Mouse (Mus musculus) frontal cortex, postnatal 14 days (tissue): ENCODE data around the gene Mgl2.
"Not testable (repeated sequence)": the region's sequence is repeated elsewhere in the genome, so short reads cannot be mapped to it uniquely, and the experiment has no call there.

ENCODE experiments used
- DNase-seq, 2 experiments: peaks; one replicate each; pipeline ENCODE4 v3.0.0; 2022; ENCODE audit warnings: low spot score in 2 of 2

The Mgl2 gene

DNA sequence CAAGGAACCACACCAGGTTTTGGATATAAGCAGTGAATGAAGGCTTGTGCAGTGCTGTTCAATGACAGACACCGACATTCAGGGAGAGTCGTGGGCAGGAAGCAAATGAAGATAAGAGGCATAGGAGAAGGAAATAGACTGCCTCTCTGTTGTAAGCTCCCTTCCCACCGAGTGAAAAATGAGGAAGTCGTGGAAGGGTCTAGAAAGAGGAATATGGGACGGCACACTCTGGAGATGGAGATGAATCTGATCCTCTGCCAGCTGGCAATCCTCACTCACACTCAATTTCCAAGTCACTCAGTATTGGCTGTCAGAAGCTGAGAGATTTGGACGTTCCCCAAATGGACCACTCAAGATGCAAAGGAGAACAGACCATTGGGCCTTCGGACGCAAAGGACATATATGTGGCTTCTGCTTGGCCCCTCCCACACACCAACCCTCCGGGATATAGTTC, at the start of gene Mgl2:
Mgl2 (plus strand) TSS at position 404 of the 454 bp plus-strand sequence.
- no peak for DNase-seq

DNA sequence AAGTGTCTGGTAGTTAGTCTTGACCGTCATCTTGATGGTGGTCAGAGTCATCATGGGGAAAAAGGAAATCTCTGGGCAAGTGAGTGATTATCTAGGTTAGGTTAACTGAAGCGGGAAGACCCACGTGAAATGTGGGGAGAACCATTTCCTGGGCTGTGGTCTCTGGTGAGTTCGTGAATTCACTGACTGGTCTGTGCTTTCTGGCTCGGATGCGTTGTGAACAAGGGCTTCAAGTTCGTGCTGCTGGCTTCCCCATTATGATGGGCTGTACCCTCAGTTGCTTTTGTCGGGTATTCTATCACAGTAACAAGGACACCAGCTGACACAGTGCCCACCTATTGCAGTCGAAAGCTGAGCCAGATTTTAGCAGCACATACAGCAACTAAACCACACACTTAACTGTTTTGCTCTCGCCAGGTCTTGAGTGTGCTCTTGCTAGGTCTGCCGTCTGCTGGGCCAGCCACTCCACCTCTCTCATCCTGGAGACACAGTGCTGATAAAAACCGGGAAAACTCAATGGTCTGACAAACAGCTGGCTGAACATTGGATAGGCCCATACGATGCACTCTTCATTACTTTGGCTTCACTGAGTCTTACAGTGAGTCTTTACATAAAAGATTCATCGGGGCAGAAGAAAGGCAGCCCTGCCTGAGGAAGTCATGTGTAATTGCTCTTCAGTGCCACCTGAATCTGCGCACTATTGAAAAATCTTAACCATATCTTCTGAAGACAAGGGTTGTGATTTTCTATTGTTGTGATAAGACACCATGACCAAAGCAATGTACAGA, 49.1 kb upstream of the Mgl2 start:
- DNase-seq: no peak

DNA sequence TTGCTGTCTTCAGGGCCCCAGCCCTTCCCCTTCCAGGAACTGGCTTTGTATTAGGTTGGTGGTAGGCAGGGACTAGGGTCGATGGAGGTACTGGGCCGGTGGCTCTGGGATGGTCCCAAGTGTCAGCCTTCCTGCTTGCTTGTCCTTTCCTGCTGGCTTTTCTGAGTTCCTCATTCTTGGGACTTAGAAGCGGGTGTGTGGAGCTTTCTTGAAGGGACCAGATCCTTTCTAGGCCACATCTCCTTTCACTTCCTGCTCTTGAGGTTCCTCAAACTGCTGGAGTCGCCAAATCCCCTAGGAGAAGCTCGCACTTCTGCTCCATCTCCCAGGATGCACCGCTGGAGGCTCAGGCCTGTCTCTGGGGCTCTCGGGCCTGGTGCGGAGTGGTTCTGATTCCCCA, 45.6 kb upstream of the Mgl2 start:
- no peak for DNase-seq

DNA sequence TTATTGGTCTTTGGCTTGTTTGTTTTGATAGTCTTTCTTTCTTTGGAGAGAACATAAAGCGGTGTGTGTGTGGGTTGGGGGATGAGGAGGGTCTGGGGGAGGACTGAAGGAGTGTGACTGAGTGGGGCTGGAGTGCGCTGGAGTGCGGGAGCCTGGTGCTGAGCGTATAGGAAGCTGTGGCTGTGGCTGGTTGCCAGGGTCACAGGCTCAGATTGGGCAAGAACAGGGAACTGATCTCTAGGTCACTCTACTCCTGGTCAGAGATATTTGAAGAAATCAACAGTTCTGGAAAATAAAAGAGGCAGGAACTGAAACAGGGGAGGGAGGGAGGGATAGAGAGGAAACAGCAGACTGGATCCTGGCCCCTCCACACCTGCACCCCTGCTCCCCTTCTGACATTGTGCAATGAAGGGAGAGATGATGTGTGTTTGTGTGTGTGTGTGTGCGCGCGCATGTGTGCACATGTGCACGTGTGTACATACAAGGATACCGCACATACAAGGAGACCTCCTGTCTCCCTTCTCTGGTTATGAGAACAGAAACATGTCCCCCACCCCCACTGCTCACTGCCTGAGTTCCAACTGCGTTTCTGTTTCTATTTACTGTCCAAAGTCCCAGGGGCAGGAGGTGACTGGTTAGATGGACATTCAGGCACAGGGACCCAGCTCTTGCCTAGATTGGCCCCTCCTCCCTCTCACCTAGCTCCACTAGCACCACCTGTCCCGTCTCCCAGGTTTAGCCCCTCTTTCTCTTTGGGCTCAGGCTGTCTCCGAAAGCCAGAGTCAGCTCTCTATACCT, 37.9 kb upstream of the Mgl2 start, which contains the start of gene Asgr2:
Asgr2 (plus strand) TSS at position 659 of the 798 bp plus-strand sequence.
- no peak for DNase-seq

DNA sequence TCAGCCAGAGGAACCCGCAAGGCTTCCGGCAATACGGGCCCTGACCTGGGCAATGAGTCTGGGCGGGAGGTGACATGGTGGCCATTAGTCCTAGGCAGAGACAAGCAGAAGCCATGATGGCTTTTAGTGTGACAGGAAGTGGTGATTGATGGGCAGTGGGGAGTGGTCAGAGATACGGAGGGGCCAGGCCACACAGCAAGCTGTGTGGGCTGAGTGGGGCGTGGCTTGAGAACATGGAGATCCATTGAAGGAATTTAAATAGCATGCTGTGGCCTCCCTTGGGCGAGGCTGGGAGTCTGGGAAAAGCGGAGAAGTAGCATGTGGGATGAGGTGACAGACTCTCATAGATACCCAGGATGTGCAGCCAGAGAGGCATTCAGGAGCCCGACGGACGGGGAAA, 32.7 kb upstream of the Mgl2 start:
- no peak for DNase-seq

DNA sequence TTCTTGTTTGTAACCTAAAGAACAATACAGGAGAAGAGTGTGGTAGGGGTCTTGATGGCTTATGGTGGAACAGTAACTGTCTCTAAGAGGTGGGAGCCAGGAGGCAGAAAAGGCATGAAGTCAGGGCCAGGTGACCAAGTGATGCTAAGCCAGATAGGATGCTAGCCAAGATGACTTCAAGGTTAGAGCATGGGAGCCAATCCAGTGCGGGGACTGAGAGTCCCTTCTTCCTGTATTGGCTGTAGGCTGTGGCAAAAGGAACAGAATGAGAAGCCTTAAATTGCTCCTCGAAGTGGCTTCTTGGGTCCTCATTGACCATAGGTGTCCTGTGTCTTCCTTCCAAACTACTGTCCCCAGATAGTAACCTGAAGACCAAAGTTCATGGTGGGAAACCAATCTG, 31.0 kb upstream of the Mgl2 start:
- no peak for DNase-seq

DNA sequence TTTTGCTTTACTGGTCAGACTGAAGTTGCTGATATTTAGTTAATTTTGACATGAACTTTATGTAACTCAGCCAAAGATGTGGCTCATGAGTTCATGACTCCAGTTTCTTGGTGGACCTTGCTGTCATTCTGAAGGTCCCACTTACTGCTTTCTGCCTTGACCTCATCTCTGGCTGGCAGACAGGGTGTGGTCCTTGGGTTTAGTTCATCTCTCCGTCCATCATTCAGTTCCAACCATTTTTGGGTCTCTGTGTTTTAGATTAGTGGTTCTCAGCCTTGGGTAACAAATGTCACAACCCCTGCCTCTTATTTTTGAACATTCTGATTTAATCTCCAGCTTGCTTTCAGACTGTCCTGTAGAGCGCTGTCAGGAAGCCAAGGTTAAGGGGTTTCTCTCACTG, 30.3 kb upstream of the Mgl2 start:
- no peak for DNase-seq

DNA sequence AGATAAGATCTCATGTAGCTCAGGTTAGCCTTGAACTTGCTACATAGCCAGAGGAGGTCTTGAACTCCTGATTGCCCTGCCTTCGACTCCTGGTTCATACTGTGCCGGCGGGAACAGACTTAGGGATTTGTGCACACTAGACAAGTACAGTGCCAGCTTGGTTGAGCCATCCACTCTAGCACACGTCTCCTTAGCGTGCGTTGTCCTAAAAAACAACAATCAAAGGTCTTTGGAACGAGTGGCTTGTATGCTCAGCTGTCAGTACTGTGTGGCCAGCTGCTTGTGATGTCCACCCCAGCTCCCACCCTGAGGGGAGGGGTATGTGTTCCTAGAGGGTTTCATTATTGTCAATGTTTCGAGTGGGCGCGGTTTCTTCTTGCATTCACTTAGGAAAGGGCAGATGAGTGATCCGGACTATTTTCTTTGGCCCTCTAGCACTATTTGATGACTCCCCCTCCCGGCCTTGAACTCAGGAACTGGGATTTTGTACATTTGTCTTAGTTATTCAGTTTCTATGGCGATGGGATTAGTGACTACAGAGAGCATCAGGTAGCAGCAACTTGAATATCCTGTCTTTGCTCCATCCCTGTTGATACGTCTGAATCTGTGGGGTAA, 26.3 kb upstream of the Mgl2 start:
- no peak for DNase-seq

DNA sequence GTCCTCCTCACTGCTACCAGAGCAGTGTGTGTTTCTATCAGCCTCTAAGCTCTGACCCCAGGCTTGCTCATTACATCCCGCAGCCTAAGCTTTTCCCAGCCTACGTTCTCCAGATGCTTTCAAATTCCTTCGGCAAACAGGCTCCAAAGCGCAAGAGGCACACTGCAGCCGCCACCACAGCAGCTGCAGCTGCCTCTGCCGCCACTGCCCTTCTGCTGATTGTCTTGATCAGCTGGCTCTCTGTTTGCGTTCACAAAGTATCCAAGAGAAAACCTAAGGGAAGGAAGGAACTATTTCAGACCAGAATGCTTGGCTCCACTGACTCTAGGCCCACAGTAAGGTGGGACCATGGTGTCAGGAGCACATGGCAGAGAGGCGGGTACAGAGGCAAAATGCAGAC, 23.0 kb upstream of the Mgl2 start:
- DNase-seq: no peak

DNA sequence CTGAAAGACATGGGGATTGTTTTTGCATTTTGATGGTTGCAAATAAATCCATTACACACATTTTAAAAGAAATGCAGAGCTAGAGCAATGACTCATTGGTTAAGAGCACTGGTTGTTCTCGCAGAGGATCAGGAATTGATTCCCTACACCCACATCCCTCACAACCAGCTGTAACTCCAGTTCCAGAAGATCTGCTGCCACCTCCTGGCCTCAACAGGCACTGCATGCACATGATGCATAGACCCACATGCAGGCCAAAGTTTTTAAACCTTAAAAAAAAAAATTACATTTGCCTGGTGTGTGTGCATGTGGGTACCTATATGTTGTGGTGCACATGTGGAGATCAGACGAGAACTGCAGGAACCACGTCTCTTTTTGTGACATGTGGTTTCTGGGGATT, 20.0 kb upstream of the Mgl2 start:
- DNase-seq: no peak

DNA sequence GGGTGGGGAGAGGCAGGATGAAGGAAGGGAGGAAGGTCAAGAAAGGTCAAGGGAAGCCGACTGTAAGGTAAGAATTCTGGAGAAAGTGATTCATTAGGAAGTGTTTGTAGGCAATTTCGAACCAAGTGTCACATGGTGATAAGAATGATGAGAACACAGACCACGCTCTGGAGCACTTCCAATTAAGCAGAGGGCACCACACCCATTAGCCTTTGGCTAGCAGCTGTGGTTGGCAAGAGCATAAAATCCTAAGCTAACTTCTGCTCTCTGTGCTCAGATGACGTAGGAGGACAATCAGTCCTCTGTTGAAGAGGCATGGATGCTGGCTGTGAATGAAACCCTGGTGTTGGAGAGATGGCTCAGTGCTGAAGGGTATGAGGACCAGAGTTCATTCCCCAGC, 15.6 kb upstream of the Mgl2 start:
- DNase-seq: no peak

DNA sequence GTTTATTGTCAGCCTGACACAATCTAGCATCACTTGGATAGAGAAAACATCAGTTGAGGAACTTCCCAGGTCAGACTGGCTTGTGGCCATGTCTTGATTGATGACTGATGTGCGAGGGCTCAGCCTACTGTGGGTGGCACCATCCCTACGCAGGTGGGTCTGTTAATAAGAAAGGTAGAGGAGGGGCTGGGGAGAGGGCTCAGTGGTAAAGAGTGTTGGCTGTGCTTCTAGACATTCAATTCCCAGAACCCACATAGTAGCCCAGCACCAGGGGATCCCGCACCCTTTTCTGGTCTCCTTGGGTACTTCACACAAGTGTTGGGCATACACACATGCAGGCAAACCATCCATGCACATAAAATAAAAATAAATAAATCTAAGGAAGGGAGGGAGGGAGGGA, 14.2 kb upstream of the Mgl2 start:
- no peak for DNase-seq

DNA sequence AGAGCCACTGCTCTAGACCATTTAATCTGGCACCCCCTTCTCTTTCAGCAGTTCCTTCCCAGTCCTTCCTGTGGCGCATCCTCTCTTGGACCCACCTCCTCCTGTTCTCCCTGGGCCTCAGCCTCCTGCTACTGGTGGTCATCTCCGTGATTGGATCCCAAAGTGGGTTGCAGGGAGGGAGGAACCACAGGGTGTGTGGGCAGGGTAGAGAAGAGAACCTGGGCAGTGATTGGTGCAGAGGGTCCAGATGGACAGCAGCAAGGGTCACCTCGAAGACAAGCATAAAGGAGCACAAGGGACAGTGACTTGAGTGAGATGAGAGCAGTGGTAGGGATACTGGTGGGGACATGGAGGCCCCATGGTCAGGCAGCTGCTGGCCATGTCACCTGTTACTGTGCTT, 4.9 kb downstream of the Mgl2 start:
- DNase-seq: not testable (repeated sequence)

DNA sequence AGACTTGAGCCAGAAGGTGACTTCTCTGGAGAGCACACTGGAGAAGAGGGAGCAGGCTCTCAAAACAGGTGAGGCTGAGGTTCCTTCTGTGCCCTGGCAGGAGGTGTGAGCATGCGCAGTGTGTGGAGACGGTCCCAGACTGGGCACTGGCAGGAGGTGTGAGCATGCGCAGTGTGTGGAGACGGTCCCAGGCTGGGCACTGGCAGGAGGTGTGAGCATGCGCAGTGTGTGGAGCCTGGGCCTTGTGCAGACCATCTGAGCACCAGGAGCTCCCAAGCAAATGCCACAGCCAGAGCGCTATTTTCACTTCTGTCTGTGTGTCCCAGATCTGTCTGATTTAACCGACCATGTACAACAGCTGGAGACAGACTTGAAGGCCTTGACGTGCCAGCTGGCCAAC, 5.8 kb downstream of the Mgl2 start:
- DNase-seq: not testable (repeated sequence)

DNA sequence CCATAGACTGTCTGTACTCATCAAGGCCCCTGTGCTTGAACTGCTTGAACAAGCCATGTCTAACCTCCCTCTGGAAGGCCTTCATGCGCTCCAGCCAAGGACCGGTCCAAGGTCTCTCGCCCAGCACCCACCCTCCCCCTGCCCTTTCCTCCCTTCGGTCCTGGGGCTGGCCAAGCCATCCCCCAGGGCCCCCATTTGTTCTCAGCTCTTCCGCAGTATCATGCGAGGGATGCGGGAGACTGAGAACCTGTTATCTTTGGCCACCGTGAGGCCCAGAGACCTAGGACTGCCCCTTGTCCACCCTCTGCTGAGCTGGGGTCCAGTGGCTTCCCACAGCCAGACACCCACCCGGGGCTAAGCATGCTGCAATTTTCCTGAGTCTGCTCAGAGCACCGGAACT, 9.0 kb downstream of the Mgl2 start:
- no peak for DNase-seq

DNA sequence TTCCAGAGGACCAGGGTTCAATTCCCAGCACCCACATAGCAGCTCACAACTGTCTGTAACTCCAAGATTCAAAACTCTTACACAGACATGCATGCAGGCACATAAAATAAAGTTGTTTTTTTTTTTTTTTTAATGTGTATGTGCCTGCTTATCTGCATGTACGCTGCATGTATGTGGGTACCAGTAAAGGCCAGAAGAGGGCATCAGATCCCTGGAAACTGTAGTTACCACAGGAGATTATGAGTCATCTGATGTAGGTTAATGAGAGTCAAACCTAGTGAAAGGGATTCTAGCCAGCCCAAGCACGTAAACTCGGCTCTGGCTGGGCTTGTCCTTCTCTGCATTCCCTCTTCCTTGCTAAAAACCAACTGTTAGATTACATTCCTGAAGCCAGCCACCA, 20.9 kb downstream of the Mgl2 start:
- no peak for DNase-seq

DNA sequence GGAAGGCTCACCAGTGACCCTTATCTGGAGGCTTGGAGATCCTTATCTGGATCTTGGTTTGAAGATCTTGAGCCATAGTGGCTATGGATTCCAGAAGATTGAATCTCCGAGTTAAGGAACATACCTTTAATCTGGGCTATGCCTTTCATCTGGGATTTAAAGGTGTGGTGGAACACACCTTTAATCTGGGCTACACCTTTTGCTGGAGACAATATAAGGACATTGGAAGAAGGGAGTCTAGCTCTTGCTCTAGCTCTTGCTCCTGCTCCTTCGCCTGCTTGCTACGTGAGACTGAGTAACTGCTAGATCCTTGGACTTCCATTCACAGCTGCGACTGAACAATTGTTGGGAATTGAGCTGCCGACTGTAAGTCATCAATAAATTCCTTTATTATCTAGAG, 25.8 kb downstream of the Mgl2 start, which contains the start of gene Clec10a:
Clec10a (plus strand) TSS at position 301 of the 400 bp plus-strand sequence.
- DNase-seq: not testable (repeated sequence)

DNA sequence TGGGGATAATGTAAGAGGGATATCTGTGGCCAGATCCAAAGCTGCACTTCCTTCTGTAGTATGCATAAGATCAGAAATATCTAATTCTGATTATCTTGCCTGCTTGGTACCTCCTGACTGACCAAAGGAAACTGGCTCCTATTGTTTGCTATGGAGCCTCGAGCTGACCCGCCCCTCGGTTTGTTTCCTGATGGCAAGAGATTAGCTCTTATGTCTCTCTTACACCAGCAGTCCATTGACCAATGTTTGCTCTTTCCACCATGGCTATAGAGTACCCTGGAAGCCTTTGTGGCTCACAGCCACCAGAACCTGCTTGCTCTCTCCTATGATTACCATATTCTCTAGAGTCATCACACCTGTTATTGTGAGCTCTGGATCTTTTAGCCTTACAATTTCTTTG, 32.2 kb downstream of the Mgl2 start:
- no peak for DNase-seq

DNA sequence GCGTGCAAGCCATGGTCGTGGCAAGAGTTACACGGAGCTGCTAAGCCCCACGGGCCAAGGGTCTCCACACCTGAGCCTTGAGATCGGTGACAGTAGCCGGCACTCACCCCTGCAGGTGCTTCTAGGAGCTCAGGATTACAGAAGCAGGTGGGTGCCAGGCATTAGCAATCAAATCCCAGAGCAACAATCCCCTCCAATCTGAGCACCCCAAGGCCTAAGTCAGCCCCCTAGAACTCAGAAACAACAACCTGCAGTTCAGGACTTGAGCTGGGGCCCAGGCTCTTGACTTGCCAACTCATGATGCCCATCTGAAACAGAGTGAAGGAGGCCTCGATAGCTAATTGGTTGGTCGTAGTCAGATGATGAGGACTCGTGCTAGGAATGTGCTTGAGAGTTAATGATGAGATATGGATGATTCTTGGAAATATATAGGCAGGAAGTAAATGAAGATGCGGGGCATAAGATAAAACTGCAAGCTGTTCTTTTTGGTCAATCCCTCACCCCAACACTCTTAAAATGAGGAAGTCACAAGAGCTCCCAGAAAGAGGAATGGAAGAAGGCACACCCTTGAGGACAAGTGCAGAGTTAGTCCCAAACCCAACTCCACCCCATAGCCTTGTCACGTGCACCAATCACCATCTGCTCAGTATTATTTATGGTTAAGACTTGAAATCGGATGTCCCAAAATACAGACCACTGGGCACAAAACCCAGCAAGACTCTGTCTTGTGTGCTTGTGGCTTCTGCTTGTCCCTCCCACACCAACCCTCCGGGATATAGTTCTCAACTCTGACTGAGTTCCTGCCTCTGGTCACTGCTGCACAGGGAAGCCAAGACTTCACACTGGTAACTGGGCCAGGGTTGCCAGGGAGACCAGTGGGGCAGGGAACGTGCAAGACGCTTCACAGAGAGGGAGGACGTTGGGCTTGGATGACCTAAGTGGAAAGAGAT, 36.1 kb downstream of the Mgl2 start:
- DNase-seq: no peak

DNA sequence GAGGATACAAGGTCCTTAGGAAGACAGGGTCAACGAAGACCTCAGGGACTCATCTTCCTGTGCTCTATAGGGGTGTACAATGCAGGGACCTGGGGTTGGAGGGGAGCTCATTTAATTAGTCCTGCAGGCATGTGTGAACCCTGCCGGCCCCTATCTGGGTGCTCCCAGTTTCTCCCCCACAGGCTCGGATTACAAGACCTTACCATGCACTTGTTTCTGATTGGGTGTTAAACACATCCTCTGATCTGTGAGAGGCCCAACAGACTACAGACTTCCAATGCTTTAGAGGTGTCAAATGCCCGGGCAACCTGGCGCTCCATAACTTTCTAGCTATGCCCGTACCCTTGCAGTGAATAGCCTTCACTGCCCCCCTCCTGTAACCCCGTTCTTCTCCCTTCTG, 38.0 kb downstream of the Mgl2 start:
- no peak for DNase-seq

DNA sequence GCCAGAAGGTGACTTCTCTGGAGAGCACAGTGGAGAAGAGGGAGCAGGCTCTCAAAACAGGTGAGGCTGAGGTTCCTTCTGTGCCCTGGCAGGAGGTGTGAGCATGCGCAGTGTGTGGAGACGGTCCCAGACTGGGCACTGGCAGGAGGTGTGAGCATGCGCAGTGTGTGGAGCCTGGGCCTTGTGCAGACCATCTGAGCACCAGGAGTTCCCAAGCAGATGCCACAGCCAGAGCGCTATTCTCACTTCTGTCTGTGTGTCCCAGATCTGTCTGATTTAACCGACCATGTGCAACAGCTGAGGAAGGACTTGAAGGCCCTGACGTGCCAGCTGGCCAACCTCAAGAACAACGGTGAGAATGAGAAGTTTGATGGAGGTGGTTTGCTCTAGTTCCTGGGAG, 39.3 kb downstream of the Mgl2 start:
- DNase-seq: not testable (repeated sequence)
